Mouse (Mus musculus) limb, embryonic 12.5 days (tissue): ENCODE results near the gene Bhlhe41. TPM values are rescaled to one million over a fixed set of nuclear protein-coding genes. Genes with fewer than 3 reads are reported as not detected.

ENCODE experiments used
- ATAC-seq: fragments of 200-750 bp; cut with Nextera tagmentation; 2 replicates; pipeline ENCODE4 v1.8.0; 2017; ENCODE audit warnings: low read depth, moderate TSS enrichment; ENCODE audit not compliant: insufficient number of reproducible peaks, insufficient read depth, low FRiP score, low TSS enrichment
- H3K27ac ChIP-seq: fragments of 300-500 bp; sonication (generic); 2 replicates; pipeline ENCODE4 v1.5.1; 2016; ENCODE audit warnings: mild to moderate bottlenecking, moderate library complexity
- H3K27me3 ChIP-seq: fragments of 300-500 bp; sonication (generic); 2 replicates; pipeline ENCODE4 v1.6.1; 2016; ENCODE audit warnings: mild to moderate bottlenecking, moderate library complexity
- H3K36me3 ChIP-seq: fragments of 300-500 bp; sonication (generic); 2 replicates; pipeline ENCODE4 v1.6.1; 2016; ENCODE audit warnings: mild to moderate bottlenecking, moderate library complexity
- H3K4me1 ChIP-seq: fragments of 300-500 bp; sonication (generic); replicated peaks from 2 replicates; pipeline ENCODE4 v1.6.1; 2016
- H3K4me2 ChIP-seq: fragments of 300-500 bp; sonication (generic); 2 replicates; pipeline ENCODE4 v1.6.1; 2016; ENCODE audit warnings: mild to moderate bottlenecking, moderate library complexity
- H3K4me3 ChIP-seq: fragments of 300-500 bp; sonication (generic); replicated peaks from 2 replicates; pipeline ENCODE4 v1.5.1; 2016; ENCODE audit warnings: mild to moderate bottlenecking
- H3K9ac ChIP-seq: fragments of 300-500 bp; sonication (generic); replicated peaks from 2 replicates; pipeline ENCODE4 v1.6.1; 2016; ENCODE audit warnings: mild to moderate bottlenecking, moderate library complexity
- H3K9me3 ChIP-seq: fragments of 300-500 bp; sonication (generic); 2 replicates; pipeline ENCODE4 v1.6.1; 2016; ENCODE audit warnings: mild to moderate bottlenecking, moderate library complexity
- WGBS: fragments of 180-500 bp; shearing (Covaris S2); methylation state at CpG from one replicate; pipeline ENCODE4 v1.1.7; 2016; 5-methylcytosine and 5-hydroxymethylcytosine counted together
- polyA plus RNA-seq: library from polyadenylated mRNA; unstranded; fragments of >200 nt; fragmentation: Nextera tagmentation; extraction: Ambion mirVana; gene quantifications from 2 replicates; pipeline ENCODE4 v1.2.1, GENCODE M21; 2016

The Bhlhe41 gene
- polyA plus RNA-seq = 0.98 and 1.3 TPM in 2 replicates

- under 1% methylated on average over 43 of the region's 57 CpGs for whole genome bisulfite sequencing
- H3K4me3 ChIP-seq = peak within 1 kb of the TSS; percentile 64
These were observed at the start of gene Bhlhe41 for GRCm38 (mm10) chr6:145865289-145865885. Gene Bhlhe41 (minus strand): TSS chr6:145865558.

DNA sequence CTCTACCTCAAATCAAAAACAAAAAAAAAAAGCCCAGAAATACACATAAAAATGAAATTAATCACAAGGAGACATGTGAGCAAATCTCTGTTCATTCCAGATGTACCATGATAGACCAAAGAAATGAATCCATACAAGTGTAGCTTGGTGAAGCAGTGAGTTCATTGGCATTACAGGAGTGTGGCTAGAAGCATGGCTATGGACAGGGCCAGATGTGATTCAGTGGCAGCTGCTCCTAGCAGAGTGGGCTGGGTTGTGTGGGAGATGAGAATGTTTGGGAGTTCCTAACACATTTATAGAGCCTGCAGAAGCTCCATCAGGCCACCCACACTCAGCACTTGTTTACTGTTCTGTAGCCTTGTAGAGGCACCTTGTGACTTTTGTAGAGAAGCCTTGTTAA, 46.9 kb upstream of the Bhlhe41 start:
- no peak overlapping the region for H3K27ac ChIP-seq
- no peak overlapping the region for H3K9ac ChIP-seq
- H3K36me3 ChIP-seq = no peaks in the 10 kb centered on the region
- no peaks in the 10 kb centered on the region for H3K9me3 ChIP-seq
- H3K27me3 ChIP-seq = no peaks in the 10 kb centered on the region
- ATAC-seq = no peak
- H3K4me2 ChIP-seq = no peak overlapping the region
- no peaks in the 10 kb centered on the region for H3K4me1 ChIP-seq
- H3K4me3 ChIP-seq = no peak overlapping the region

More at GRCm38 (mm10) chr6:145865289-145865885, at the start of gene Bhlhe41:
- H3K27ac ChIP-seq = no peak within 1 kb of the TSS
- peaks cover 71% of the 10 kb centered on the region for H3K27me3 ChIP-seq
- H3K9ac ChIP-seq = peak within 1 kb of the TSS; percentile 51
- no peaks in the 10 kb centered on the region for H3K9me3 ChIP-seq
- H3K36me3 ChIP-seq = no peaks in the 10 kb centered on the region
- H3K4me2 ChIP-seq = peak within 1 kb of the TSS; percentile 100
- peaks cover 35% of the 10 kb centered on the region for H3K4me1 ChIP-seq
- ATAC-seq = 0 out of 2 replicates have a peak, but pooled peaks have one; percentile 18

- Histone ChIP-seq H3K4me3 (no peak overlapping the region), H3K27ac (no peak overlapping the region), H3K27me3 (no peaks in the 10 kb centered on the region), H3K9me3 (no peaks in the 10 kb centered on the region), H3K36me3 (no peaks in the 10 kb centered on the region), H3K4me2 (no peak overlapping the region), H3K4me1 (no peaks in the 10 kb centered on the region), H3K9ac (no peak overlapping the region)
- no peak for ATAC-seq
- 83% methylated on average over 3 of the region's 3 CpGs for WGBS
These were observed 45.4 kb upstream of the Bhlhe41 start for GRCm38 (mm10) chr6:145910469-145911426.

DNA sequence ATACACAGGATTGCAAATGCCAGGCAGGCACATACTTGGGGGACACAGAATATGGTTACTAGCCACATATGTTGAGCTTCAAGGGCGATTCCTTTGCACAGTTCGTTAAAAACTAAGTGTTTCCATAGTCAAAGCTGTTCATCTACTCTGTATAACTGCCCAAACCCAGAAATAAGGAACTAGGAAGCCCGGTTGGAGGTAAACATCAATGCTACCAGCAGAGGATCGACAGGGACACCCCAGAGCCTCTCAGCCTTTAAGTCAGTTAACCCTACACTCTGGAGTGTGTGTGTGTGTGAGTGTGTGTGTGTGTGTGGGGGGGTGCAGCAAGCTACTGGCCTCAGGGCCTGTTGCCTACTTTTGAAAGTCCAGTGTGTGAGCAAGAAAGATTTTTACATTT, 44.6 kb upstream of the Bhlhe41 start:
- H3K9me3 ChIP-seq = no peaks in the 10 kb centered on the region
- H3K36me3 ChIP-seq = no peaks in the 10 kb centered on the region
- no peaks in the 10 kb centered on the region for H3K4me1 ChIP-seq
- H3K4me2 ChIP-seq = no peak overlapping the region
- no peak overlapping the region for H3K27ac ChIP-seq
- H3K4me3 ChIP-seq = no peak overlapping the region
- no peak for ATAC-seq
- whole genome bisulfite sequencing = 65% methylated on average over 4 of the region's 4 CpGs
- no peaks in the 10 kb centered on the region for H3K27me3 ChIP-seq
- no peak overlapping the region for H3K9ac ChIP-seq

DNA sequence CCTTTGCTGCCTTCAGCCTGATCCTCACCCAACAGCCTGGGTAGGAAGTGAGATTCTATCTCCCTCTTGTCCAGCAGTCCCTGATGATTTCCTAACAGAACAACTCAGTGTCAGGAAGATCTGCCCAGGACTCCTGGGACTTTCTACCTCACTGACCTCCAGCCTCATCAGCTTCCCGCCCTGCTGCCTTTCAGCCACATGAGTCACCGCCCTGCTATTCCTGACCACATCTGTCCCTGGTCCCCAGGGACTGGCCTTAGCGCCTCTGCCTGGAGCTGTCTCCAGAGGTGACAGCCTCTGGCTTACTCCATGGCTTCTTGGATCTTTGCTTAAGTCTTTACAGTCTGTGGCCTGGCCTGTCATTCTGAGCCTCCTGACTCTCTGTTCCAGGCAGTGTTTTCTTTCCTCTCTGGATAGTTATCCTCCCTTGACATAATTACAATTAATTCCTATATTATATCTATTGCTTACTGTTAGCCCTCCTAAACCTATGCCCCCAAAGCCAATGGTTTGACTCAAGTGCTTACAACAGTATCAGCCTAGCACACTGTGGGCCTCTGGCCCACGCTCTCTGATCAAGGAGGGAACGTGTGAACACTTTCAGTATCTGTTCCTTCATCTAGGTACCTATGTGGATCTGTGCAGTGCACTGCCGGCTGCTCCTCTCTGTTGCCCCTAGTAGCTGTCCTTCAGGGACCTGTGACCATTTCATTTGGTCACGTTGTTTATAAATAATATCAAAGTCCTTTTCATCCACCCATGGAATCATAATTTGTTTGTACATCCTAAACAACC, 40.9 kb upstream of the Bhlhe41 start:
- Histone ChIP-seq H3K27me3 (no peaks in the 10 kb centered on the region), H3K4me2 (no peak overlapping the region), H3K4me3 (no peak overlapping the region), H3K36me3 (no peaks in the 10 kb centered on the region), H3K9ac (no peak overlapping the region), H3K9me3 (no peaks in the 10 kb centered on the region), H3K27ac (no peak overlapping the region), H3K4me1 (no peaks in the 10 kb centered on the region)
- WGBS = 69% methylated on average over 7 of the region's 7 CpGs
- no peak for ATAC-seq

- Histone ChIP-seq H3K4me3 (no peak overlapping the region), H3K4me2 (no peak overlapping the region), H3K27me3 (no peaks in the 10 kb centered on the region), H3K9me3 (no peaks in the 10 kb centered on the region), H3K4me1 (no peaks in the 10 kb centered on the region), H3K9ac (no peak overlapping the region), H3K27ac (no peak overlapping the region), H3K36me3 (no peaks in the 10 kb centered on the region)
- no peak for ATAC-seq
- 83% methylated on average over 5 of the region's 5 CpGs for WGBS
These were observed 39.3 kb upstream of the Bhlhe41 start for GRCm38 (mm10) chr6:145904616-145905015.

GRCm38 (mm10) chr6:145904169-145904568, 38.8 kb upstream of the Bhlhe41 start:
- H3K4me2 ChIP-seq = no peak overlapping the region
- ATAC-seq = no peak
- no peaks in the 10 kb centered on the region for H3K4me1 ChIP-seq
- no peaks in the 10 kb centered on the region for H3K9me3 ChIP-seq
- no peaks in the 10 kb centered on the region for H3K27me3 ChIP-seq
- H3K9ac ChIP-seq = no peak overlapping the region
- no peak overlapping the region for H3K4me3 ChIP-seq
- no peaks in the 10 kb centered on the region for H3K36me3 ChIP-seq
- 96% methylated on average over 5 of the region's 5 CpGs for WGBS
- no peak overlapping the region for H3K27ac ChIP-seq

DNA sequence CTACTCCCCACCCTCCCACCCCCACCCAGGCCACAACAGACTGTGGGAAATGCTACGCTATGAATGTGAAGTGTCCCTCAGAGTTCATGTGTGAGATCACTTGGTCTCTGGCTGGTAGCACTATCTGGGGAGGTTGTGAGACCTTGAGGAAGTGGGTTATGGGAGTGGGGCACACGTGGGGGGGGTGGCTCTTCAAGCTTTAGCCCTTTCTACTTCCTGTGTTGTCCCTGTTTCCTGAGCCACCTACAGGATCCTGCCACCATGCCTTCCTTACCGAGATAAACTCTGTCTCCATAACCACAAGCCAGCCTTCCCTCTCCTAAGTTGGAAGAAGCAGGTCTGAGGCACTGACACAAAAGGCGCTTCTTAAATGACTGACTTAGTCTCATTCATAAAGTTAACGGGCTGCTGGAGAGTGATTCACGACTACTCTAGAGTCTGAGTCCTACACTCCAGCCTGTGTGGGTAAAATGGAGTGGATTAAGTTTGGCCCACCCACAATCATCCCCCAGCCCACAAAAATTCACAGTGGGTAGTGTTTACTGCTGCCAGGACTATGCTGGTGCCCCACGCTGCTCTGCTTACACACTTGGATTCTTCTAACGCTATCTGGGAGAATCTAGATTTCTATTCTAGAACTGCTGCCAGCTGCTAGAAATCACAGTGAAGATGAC, 29.4 kb upstream of the Bhlhe41 start:
- Histone ChIP-seq H3K4me3 (no peak overlapping the region), H3K4me1 (0 out of 2 replicates have a peak, but pooled peaks cover 10% of the 10 kb centered on the region), H3K27me3 (no peaks in the 10 kb centered on the region), H3K4me2 (no peak overlapping the region), H3K9ac (no peak overlapping the region), H3K9me3 (no peaks in the 10 kb centered on the region), H3K36me3 (no peaks in the 10 kb centered on the region), H3K27ac (no peak overlapping the region)
- 52% methylated on average over 8 of the region's 8 CpGs for WGBS
- no peak for ATAC-seq

DNA sequence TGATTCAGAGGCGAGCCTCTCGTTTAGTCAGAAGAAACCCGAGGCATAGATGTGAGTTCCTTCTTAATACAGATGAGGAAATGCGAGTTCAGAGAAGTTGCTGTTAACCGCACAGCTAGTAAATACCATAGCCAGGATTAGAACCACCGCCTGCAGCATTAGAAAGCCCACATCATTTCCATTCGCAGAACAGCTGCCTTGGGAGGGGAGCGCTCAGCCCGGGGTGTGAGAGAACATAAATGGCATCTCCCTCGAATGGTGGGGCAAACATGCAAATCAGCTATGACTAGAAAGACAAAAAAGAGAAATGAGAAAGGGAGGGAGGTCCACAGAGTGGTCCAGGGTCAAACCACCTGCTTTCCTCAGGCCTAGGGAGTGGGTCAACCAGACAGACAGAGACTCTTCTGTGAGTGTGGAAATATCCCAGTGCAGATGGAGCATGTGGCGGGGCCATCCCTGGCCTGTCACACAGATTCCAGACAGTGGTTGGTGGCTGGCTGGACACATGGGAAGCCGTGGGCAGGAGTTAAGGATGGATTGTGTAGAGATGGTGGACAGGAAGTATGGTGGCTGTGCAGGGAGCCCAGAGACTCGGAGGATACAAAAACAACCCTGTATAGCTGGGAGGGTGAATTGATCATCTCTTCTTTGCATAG, 28.1 kb upstream of the Bhlhe41 start:
- no peak overlapping the region for H3K4me3 ChIP-seq
- H3K4me1 ChIP-seq = 0 out of 2 replicates have a peak, but pooled peaks cover 10% of the 10 kb centered on the region
- ATAC-seq = no peak
- 80% methylated on average over 13 of the region's 13 CpGs for WGBS
- H3K36me3 ChIP-seq = no peaks in the 10 kb centered on the region
- H3K27ac ChIP-seq = no peak overlapping the region
- no peaks in the 10 kb centered on the region for H3K27me3 ChIP-seq
- H3K4me2 ChIP-seq = no peak overlapping the region
- no peaks in the 10 kb centered on the region for H3K9me3 ChIP-seq
- H3K9ac ChIP-seq = no peak overlapping the region
